Mouse (Mus musculus) cerebellum, adult 9-11 months (tissue): ENCODE results near the gene Gm20388.

Experiments
- DNase-seq: peaks from one replicate; pipeline ENCODE4 v3.0.0; 2022

The Gm20388 gene

GRCm38 (mm10) chr8:120096486-120096885 is 185.8 kb downstream of the Gm20388 start:
- no peak for DNase-seq

- no peak for DNase-seq
These were observed 189.9 kb downstream of the Gm20388 start for GRCm38 (mm10) chr8:120100388-120101067.

GRCm38 (mm10) chr8:120101068-120101972 is 190.7 kb downstream of the Gm20388 start, which contains the start of gene Zdhhc7:
Gene Zdhhc7, minus strand, starts transcription at chr8:120101482.
- peak; percentile 84 for DNase-seq

- no peak for DNase-seq
These were observed 193.3 kb downstream of the Gm20388 start for GRCm38 (mm10) chr8:120103916-120104315.

DNA sequence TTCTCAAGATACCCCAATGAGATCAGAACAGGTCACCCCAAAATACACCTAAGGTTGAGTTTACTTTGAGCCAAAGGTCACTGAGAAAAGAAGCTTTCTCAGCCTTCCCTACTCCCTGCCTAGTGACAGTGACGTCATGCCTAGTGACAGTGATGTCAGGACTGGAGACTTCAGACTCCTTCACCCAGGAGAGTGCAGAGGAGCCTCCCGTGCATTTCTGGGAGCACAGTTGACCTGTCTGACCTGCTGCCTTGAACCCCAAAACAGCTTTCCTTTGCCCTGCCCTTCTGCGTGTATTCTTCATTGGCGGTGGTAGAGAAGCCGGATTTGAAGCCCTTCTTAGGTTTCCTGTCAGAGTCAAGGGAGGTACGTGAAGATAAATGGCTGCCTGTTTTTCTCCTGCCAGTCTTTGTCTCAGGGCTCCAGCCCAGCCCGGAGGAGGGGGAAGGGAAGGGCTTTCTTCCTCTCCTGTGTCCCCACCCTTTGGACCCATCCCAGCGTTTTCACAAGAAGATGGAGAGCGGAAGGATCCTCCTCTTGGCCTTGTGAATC is 194.2 kb downstream of the Gm20388 start:
- DNase-seq, result no peak

- DNase-seq, result no peak
These were observed 198.5 kb downstream of the Gm20388 start for GRCm38 (mm10) chr8:120109149-120109548.

GRCm38 (mm10) chr8:120110966-120111365 is 200.3 kb downstream of the Gm20388 start:
- no peak for DNase-seq

DNA sequence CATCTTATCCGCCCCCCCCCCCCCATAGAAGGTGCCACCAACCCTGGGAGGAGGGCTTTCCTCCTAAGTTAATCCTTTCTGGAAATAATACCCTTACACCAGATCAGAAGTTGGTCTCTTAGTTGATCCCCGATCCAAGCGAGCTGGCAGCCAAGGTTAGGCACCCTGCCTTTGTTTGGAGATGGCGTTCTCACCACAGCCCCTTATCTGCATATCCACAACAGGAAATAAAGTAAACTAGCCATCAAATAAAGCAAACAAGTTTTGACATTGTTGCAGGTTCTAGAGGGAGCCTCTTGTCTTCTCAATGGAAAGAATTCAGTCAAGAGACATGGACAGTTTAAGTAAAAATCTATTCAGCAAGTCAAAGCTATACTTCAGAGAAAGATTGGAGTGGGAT is 200.7 kb downstream of the Gm20388 start:
- no peak for DNase-seq

DNA sequence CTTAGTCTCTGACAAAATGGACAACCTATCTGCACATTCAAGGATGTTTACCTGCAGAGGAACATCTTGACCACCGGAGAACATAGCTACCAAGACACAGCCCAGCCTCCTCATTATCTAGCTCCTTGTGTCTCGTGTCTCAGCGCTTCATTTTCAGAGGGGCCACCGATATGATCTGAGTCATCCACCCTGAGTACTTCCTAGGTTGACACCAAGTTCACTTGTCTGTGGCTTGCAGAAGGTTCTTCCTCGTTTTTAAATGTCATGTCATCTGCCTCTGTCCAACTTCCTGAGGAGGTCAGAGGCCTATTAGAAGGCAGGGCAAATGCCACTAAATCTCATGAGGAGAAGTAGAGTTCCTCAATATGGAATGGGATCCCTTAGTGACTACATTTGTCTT is 201.9 kb downstream of the Gm20388 start:
- DNase-seq, result no peak

- DNase-seq, result peak; percentile 79
These were observed 202.7 kb downstream of the Gm20388 start for GRCm38 (mm10) chr8:120113306-120113705.

- DNase-seq, result peak; percentile 100
These were observed 203.2 kb downstream of the Gm20388 start, which contains the start of gene 6430548M08Rik for GRCm38 (mm10) chr8:120113758-120114255. Gene 6430548M08Rik, plus strand, starts transcription at chr8:120114152.

DNA sequence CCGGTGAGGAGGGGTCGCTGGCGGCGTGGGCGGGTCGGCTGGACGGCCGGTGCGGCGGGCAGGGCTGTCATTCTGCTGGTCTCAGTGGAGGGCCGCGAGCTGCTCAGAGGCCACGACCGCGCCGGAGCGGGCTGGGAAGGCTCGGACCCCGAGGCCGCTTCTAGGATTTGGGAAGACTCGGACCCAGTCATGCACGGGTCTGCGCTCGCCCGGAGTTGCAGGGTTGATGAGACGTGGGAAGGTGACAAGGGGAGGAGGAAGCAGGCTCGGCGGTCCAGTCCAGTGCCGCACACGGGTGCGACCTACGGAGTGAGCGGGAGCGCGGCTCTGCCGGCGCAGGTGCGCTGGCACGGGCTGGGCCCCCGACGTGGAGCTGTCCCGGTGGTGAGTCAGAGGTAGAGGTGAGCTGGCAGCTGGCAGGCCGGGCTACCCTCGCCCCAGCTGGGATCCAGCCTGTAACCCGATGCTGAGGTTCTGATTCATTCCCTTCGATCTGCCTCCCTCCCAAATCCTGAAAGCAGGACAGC is 203.7 kb downstream of the Gm20388 start:
- no peak for DNase-seq

DNA sequence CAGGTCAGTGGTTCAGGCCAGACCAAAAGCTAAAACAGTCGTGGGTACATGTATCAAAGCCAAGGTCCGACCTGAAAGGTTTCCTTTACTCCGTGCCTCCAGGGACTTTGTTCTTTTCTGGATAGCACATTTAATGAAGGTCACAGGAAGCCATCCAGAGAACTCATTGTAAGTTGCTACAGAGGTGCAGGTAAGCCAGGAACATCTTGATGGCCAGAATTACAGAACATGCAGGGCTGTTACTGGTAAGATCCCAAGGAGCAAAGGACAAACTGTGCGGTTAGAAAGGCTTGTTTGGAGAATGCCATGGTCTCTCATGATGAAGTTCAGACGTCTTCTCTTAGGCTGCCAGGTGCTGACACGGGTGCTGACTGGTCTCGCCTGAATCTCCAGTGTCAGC is 206.0 kb downstream of the Gm20388 start:
- DNase-seq, result no peak

DNA sequence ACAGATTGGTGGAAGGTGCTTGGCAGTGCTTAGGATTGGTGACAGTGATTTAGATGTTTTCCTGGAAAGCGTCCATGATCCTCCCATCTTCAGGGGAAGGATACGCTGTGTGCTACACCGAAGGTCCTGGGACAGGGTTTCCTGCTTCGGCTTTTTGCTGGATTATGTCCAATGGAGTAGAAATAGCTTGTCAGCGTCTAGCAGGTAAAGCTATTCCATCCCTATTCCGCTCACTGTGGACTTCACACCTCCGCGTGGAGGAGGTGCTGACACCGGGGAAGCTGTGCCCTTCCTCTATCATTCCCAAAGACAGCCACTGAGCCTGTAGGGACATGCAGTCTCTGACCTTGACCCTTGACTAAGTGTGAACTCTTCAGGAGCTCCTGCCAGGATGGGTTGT is 207.5 kb downstream of the Gm20388 start:
- DNase-seq, result peak; percentile 50

- no peak for DNase-seq
These were observed 208.2 kb downstream of the Gm20388 start for GRCm38 (mm10) chr8:120118847-120119246.

DNA sequence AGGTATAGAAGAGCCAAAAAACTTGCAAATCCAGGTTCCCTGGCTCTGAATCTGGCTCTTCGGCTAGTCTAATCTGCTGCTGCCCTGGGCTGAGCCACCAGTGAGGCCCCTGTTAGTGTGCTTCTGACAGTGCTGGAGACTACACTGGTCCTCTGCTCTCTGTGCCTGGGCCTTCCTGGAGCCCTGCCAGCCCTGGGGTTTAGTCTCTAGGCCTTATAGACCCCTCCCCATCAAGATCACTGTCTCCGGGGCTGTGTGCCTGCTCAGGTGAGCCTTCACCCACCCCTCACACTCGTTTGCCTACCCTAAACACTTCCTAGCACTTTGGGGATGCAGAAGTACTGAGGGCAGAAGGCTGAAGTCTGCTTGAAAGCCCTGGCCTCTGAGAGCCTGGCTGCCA is 208.8 kb downstream of the Gm20388 start:
- peak; percentile 45 for DNase-seq

- DNase-seq, result no peak
These were observed 209.3 kb downstream of the Gm20388 start for GRCm38 (mm10) chr8:120119931-120120330.

- no peak for DNase-seq
These were observed 210.3 kb downstream of the Gm20388 start for GRCm38 (mm10) chr8:120120951-120121350.

DNA sequence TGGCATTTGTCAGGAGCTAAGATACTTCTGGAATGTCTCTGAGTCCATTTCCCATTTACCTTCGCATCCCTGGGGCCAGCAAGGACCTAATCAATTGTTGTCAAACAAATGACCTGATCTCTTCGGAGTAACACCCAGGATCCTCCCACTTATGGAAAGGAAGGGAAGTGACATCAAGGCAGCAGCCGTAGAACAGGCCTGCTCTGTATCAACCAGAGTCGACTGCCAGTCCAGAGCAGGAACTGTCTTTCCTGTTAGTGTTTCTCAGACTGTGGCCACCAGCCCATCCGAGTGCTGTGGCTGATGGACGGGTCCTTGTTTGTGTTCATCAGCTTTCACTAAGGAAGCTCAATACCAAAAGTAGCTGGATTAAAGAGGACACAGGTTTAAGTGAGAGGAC is 213.6 kb downstream of the Gm20388 start:
- no peak for DNase-seq

DNA sequence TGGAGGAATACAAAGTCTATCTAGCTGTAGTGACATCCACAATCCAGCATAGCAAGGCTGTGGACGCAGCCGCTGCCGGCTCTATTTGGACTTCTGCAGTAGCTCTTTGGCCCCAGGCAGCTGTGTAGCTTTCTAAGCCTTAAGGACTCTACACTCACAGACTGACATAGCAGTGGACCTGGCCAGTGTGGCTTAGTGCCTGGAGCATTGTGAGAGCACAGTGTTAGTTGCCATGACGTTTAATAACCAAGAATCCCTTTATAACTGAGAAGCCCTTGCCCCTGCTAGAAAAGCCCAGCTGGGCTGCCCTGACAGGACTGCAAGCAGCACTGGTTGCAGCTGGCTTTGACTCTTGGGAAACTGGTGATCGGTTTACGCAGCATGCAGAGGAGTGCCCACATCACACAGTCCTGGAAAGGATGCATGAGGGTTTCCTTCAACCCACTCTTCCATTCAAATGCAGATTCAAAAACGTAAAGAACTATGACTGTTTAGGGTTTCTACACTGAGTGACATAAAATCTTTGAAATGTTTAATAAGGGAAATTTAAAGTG is 214.3 kb downstream of the Gm20388 start:
- DNase-seq, result no peak

- peak; percentile 45 for DNase-seq
These were observed 215.9 kb downstream of the Gm20388 start for GRCm38 (mm10) chr8:120126357-120127161.

GRCm38 (mm10) chr8:120129547-120129946 is 218.9 kb downstream of the Gm20388 start:
- DNase-seq, result no peak
